Mouse (Mus musculus) hindbrain, embryonic 14.5 days (tissue): ENCODE measurements at regions not wholly inside any gene's neighbourhood (a gene's known extent, or its start where the extent isn't known, plus 50 kb on each side); places are given as distances from the start of the nearest gene placed in this dataset.
A peak's percentile ranks its signal among the peaks of the same experiment; 100 is the strongest.

Experiments
- ATAC-seq: fragments of 200-750 bp; cut with Nextera tagmentation; 2 replicates; pipeline ENCODE4 v1.8.0; 2017; ENCODE audit warnings: moderate number of reproducible peaks, mild to moderate bottlenecking, moderate TSS enrichment, moderate library complexity; ENCODE audit not compliant: low FRiP score
- DNase-seq: peaks from one replicate; pipeline ENCODE4 v3.0.0-alpha.2; 2015; ENCODE audit warnings: low spot score
- H3K27ac ChIP-seq: fragments of 300-500 bp; sonication (generic); 2 replicates; pipeline ENCODE4 v1.5.1; 2014; ENCODE audit warnings: mild to moderate bottlenecking, moderate library complexity
- H3K27me3 ChIP-seq: fragments of 300-500 bp; sonication (generic); 2 replicates; pipeline ENCODE4 v1.6.1; 2014; ENCODE audit warnings: mild to moderate bottlenecking, low read length, mixed read lengths; ENCODE audit not compliant: control insufficient read depth, insufficient read depth
- H3K36me3 ChIP-seq: fragments of 300-500 bp; sonication (generic); replicated peaks from 2 replicates; pipeline ENCODE4 v1.6.1; 2014; ENCODE audit not compliant: control insufficient read depth, insufficient read depth
- H3K4me1 ChIP-seq: fragments of 300-500 bp; sonication (generic); replicated peaks from 2 replicates; pipeline ENCODE4 v1.6.1; 2014; ENCODE audit warnings: antibody characterized with exemption, low read length, mixed read lengths; ENCODE audit not compliant: control insufficient read depth, insufficient read depth
- H3K4me2 ChIP-seq: fragments of 300-500 bp; sonication (generic); replicated peaks from 2 replicates; pipeline ENCODE4 v1.6.1; 2014; ENCODE audit warnings: mild to moderate bottlenecking, moderate library complexity
- H3K4me3 ChIP-seq: fragments of 300-500 bp; sonication (generic); replicated peaks from 2 replicates; pipeline ENCODE4 v1.5.1; 2014; ENCODE audit warnings: mild to moderate bottlenecking, low read length
- H3K9ac ChIP-seq: fragments of 300-500 bp; sonication (generic); 2 replicates; pipeline ENCODE4 v1.6.1; 2014
- H3K9me3 ChIP-seq: fragments of 300-500 bp; sonication (generic); 2 replicates; pipeline ENCODE4 v1.6.1; 2016; ENCODE audit warnings: low read length; ENCODE audit not compliant: control insufficient read depth
- WGBS: fragments of 180-500 bp; shearing (Covaris S2); extraction: QIAGEN DNeasy Blood & Tissue Kit; methylation state at CpG from one replicate; pipeline ENCODE4 v1.1.7; 2014; 5-methylcytosine and 5-hydroxymethylcytosine counted together

DNA sequence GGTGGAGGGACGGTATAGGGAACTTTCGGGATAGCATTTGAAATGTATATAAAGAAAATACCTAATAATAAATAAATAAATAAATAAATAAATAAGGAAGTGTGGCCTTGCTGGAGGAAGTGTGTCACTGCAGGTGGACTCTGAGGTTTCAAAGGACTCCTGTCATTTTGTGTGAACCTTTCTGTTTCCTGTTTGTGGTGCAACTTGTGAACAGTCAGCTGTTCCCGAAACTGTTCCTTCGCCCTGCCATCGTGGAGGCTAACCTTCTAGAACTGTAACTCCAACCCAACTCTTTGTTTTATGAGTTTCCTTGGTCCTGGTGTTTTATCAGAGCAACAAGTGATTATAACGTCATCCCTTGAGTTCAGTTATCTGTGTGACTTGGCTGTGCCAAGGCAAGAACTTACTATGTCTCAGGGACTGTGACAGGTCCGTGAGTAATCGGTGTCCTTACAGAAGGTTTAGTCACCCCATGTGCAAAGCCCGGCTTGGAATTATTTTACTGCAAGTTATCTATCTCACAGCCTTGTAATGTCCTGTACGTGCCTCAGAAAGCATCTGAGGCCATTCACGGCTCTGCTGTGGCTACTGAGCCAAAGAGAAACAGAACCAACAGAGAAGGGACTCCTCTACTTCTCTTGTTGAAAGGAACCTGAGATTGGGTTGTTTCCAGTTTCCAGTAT is 121.0 kb upstream of the L3mbtl4 start:
- Histone ChIP-seq H3K9me3 (0 out of 2 replicates have a peak, but pooled peaks cover 1% of the 10 kb centered on the region), H3K27ac (no peak overlapping the region), H3K27me3 (no peaks in the 10 kb centered on the region), H3K4me1 (no peaks in the 10 kb centered on the region), H3K4me2 (no peak overlapping the region), H3K36me3 (no peaks in the 10 kb centered on the region), H3K4me3 (no peak overlapping the region), H3K9ac (no peak overlapping the region)
- DNase-seq (no peak), ATAC-seq (no peak)
- WGBS: 93% methylated on average over 11 of the region's 11 CpGs

DNA sequence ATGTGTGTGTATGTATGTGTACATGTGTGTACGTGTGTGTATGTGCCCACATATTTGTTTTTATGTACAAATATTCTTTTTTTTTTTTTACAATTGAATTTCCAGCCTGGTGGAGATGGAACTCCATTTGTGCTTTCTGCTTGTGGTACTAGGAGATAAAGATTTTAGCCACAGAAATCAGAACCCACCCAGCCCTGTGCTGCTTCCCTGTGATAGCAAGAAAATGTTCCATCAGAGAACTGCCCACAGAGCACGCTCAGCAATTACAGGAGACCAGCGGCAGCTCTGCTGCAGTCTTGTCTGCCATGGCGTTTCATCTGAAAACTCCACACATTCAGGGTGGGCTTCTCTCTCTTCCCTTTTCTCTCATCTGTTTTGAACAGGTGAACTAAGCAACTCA is 118.7 kb upstream of the L3mbtl4 start:
- no peak for DNase-seq
- Histone ChIP-seq H3K9ac (no peak overlapping the region), H3K4me2 (no peak overlapping the region), H3K9me3 (no peaks in the 10 kb centered on the region), H3K27me3 (no peaks in the 10 kb centered on the region), H3K36me3 (no peaks in the 10 kb centered on the region), H3K4me1 (no peaks in the 10 kb centered on the region), H3K27ac (no peak overlapping the region), H3K4me3 (no peak overlapping the region)
- no peak for ATAC-seq
- WGBS: 77% methylated on average over 4 of the region's 4 CpGs

DNA sequence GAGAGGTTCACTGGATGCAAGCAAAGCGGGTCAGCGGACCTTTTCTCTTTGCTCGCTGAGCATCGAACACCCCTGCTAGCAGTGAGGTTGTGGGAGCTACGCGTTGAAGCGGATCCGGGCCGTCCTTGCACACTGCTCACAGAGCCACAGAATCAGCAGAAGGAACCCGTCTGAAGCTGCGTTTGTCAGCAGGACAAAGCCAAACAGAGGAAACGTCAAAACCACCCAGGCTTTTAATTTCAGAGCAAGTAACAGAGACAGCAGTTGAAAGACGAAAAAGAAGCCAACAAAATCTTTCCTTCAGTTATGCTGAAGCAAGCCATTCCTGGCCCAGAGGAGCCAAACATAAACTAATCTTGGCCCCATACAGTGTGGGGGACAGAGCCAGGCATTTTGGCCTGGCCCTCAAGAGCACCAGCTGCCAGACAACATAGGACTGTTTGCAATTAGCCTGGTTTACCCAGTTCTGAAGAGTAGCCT is 115.4 kb upstream of the L3mbtl4 start:
- no peak for ATAC-seq
- Histone ChIP-seq H3K4me2 (no peak overlapping the region; the same call in 1 of the 2 replicates), H3K36me3 (no peaks in the 10 kb centered on the region), H3K4me1 (no peaks in the 10 kb centered on the region), H3K4me3 (no peak overlapping the region), H3K27me3 (no peaks in the 10 kb centered on the region), H3K9me3 (no peaks in the 10 kb centered on the region), H3K27ac (no peak overlapping the region), H3K9ac (peak overlapping the region; percentile 30; the same call in 1 of the 2 replicates)
- WGBS: 18% methylated on average over 13 of the region's 13 CpGs
- DNase-seq: no peak

DNA sequence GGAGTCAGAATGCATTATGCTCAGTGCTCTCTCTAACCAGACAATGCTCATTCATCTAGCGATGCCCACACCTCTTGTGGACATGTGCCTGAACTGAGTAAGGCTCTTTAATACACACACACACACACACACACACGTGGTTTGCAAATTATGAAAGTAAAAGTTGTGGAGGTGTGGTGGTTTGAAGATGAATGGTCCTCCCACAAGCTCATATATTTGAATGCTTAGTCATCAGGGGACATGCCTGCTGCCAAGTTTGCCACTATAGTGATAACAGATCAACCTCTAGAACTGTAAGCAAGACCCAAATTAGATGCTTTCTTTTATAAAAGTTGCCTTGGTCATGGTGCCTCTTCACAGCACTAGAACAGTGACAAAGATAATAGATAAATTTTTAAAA is 112.5 kb upstream of the L3mbtl4 start:
- Histone ChIP-seq H3K27ac (no peak overlapping the region), H3K9ac (no peak overlapping the region), H3K4me3 (no peak overlapping the region), H3K9me3 (no peaks in the 10 kb centered on the region), H3K4me2 (no peak overlapping the region), H3K36me3 (no peaks in the 10 kb centered on the region), H3K4me1 (0 out of 2 replicates have a peak, but pooled peaks cover 7% of the 10 kb centered on the region), H3K27me3 (no peaks in the 10 kb centered on the region)
- no peak for DNase-seq
- no peak for ATAC-seq
- 82% methylated on average over 2 of the region's 2 CpGs for WGBS

DNA sequence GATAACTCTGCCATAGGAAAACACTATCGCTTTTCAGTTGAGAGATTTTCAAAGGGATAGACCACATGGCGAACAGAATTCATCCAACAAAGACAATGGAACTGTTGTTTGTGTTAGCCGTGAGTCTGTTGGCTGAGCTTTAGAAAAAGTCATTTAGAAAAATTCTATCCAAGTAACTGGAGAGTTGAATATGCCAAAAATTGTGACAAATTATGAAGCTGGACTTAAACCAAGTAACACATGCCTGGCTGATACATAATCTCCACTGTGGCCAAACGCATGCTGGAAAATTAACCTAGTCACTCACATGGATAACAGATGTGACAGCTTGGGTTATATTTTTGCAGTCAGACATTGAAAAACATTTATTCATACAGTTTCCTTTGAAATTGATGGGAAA is 110.1 kb upstream of the L3mbtl4 start:
- 0 out of 2 replicates have a peak, but pooled peaks cover 7% of the 10 kb centered on the region for H3K4me1 ChIP-seq
- H3K9me3 ChIP-seq: no peaks in the 10 kb centered on the region
- no peak overlapping the region for H3K4me2 ChIP-seq
- 40% methylated on average over 4 of the region's 4 CpGs for WGBS
- no peaks in the 10 kb centered on the region for H3K36me3 ChIP-seq
- no peaks in the 10 kb centered on the region for H3K27me3 ChIP-seq
- ATAC-seq (no peak), DNase-seq (peak; percentile 44)
- H3K27ac ChIP-seq: no peak overlapping the region
- H3K9ac ChIP-seq: no peak overlapping the region
- H3K4me3 ChIP-seq: no peak overlapping the region

DNA sequence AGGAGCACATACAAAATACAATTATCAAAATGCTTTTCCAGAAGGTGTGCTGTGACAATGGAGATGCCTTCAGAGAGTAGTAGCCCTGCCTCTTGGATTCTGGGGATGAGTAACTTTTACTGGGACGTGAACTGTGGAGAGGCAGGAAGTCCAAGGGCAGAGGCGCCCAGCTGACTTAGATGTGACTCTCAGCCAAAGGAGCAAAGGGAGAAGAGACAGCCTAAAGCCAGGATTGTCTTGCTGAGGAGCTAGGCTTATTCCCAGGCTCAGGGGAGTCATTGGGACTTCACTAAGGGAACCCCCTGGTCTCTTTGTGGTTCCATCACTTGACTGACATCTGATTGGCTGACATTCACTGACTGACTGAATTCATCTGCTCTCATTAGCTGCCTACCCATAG is 108.9 kb upstream of the L3mbtl4 start:
- Histone ChIP-seq H3K9ac (no peak overlapping the region), H3K9me3 (no peaks in the 10 kb centered on the region), H3K4me1 (0 out of 2 replicates have a peak, but pooled peaks cover 7% of the 10 kb centered on the region), H3K4me2 (no peak overlapping the region), H3K4me3 (no peak overlapping the region), H3K36me3 (no peaks in the 10 kb centered on the region), H3K27me3 (no peaks in the 10 kb centered on the region), H3K27ac (no peak overlapping the region)
- 80% methylated on average over 2 of the region's 2 CpGs for WGBS
- ATAC-seq: no peak
- DNase-seq: no peak

DNA sequence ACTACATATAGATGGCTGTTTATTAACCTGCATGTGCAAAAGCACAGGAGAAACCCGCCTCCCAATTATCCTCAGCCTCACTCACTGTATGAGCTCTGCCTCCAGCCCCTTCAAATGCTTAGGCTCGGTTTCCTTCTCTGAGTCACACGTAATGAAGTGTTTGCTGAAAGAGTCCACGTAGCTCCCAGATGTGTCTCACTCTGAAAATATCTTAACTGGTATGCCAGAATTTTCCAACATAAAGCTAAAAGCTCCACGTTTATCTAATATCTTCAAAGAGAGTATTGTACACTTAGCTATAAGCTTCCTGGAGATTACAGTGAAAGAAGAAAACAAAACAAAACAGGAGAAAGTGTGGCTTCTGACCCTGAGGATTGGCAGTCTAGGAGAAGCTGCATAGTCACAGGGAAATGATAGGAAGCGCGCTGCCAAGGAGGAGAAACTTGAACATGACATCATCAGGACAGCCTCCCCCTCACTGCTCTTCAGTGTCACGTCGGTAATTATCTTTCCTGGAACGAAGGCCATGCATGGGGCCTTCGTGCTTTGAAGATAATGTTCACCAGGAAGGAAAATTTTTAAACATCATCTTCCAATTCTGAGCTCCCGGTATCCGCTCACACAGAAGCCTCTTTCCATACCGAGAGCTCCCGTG is 108.3 kb upstream of the L3mbtl4 start:
- Histone ChIP-seq H3K27me3 (no peaks in the 10 kb centered on the region), H3K4me3 (no peak overlapping the region), H3K4me1 (0 out of 2 replicates have a peak, but pooled peaks cover 7% of the 10 kb centered on the region), H3K9ac (no peak overlapping the region), H3K9me3 (no peaks in the 10 kb centered on the region), H3K36me3 (no peaks in the 10 kb centered on the region), H3K27ac (no peak overlapping the region), H3K4me2 (no peak overlapping the region)
- DNase-seq (no peak), ATAC-seq (no peak)
- WGBS: 74% methylated on average over 15 of the region's 15 CpGs

DNA sequence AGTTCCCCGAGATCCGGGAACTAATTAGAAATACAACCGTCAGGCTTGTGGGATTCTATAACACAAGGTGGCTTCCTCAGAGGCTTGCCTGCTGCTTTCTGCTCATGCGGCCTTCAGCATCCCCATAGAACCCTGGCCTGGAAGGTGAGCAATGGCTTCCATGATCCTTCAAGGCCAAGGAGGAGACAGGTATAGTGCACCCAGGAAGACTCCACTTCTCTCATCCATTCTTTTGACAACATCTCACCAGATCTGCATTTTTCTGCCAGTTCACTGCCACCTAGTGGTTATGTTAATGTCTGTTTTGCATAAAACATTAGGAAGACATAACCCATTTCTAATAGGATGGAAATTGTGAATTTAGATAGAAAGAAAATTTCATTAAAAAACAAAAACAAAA is 107.2 kb upstream of the L3mbtl4 start:
- ATAC-seq: no peak
- Histone ChIP-seq H3K4me2 (no peak overlapping the region), H3K9me3 (no peaks in the 10 kb centered on the region), H3K27me3 (no peaks in the 10 kb centered on the region), H3K9ac (no peak overlapping the region), H3K36me3 (no peaks in the 10 kb centered on the region), H3K27ac (no peak overlapping the region), H3K4me3 (no peak overlapping the region), H3K4me1 (0 out of 2 replicates have a peak, but pooled peaks cover 7% of the 10 kb centered on the region)
- DNase-seq: peak; percentile 69
- whole genome bisulfite sequencing: 79% methylated on average over 4 of the region's 4 CpGs

DNA sequence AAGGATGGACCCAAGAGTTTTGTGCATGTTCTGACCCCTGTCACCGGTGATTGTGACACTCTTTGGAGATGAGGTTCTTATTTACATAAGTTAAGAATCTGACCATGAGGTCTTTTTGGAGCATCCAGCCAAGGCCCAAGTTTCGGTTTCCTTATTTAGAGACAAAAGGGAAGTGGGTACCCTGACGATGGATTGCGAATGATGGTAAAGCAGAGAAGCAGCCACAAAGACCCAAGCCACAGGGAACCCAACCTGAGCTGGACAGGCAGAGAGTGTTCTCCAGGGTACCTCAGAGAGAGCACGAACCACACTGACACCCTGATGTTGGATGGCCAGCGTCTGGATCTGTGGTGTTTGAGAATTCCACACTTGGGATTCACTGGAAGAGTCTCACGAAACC is 100.8 kb upstream of the L3mbtl4 start:
- WGBS: 86% methylated on average over 7 of the region's 7 CpGs
- ATAC-seq: no peak

More for the DNA sequence above, 100.8 kb upstream of the L3mbtl4 start:
- DNase-seq: no peak
- Histone ChIP-seq H3K27me3 (no peaks in the 10 kb centered on the region), H3K4me2 (no peak overlapping the region), H3K9ac (no peak overlapping the region), H3K4me3 (no peak overlapping the region), H3K27ac (no peak overlapping the region), H3K9me3 (no peaks in the 10 kb centered on the region), H3K4me1 (no peaks in the 10 kb centered on the region), H3K36me3 (no peaks in the 10 kb centered on the region)
